9 mouse cellular contexts compared by ENCODE assay signal in genomic region chr4:126200656-126201055, GRCm38 (mm10). TPM values are rescaled to one million over a fixed set of nuclear protein-coding genes. Genes with fewer than 3 reads are reported as not detected.
DNase-seq lines count a peak whose midpoint lies in the region; ATAC-seq and TF ChIP-seq lines count a peak whose summit lies in the region.
"Had no signal": no experiment of that assay in that cellular context is flagged by ENCODE, and none has a peak within 500 bp of the region (broad histone marks: within the 10 kb centered on the region; RNA-seq: fewer than 3 reads in every experiment).

No protein-coding gene starts in this region.

- H3K9me3 ChIP-seq in heart, embryonic 12.5 days (replicated peaks) = no peaks in the 10 kb centered on the region
- no peaks in the 10 kb centered on the region for H3K9me3 ChIP-seq in ES-E14 (ENCODE audit: control insufficient read depth, insufficient read depth, low read depth, low read length)
- H3K9me3 ChIP-seq in heart, embryonic 16.5 days (replicated peaks; ENCODE audit: control insufficient read depth, low read length) = no peaks in the 10 kb centered on the region
- H3K9me3 ChIP-seq in liver, embryonic 15.5 days (replicated peaks) = no peaks in the 10 kb centered on the region

- peaks cover 3% of the 10 kb centered on the region for H3K36me3 ChIP-seq in heart, embryonic 12.5 days
- H3K36me3 ChIP-seq in ES-E14 (ENCODE audit: control insufficient read depth, insufficient read depth, low read length, poor library complexity, severe bottlenecking) = peaks cover 8% of the 10 kb centered on the region; the same call in 1 of the 2 replicates
- H3K36me3 ChIP-seq in heart, embryonic 16.5 days (ENCODE audit: control insufficient read depth, insufficient read depth) = 0 out of 2 replicates have a peak, but pooled peaks cover 3% of the 10 kb centered on the region
- peaks cover 31% of the 10 kb centered on the region for H3K36me3 ChIP-seq in liver, embryonic 15.5 days (replicated peaks)

- ATAC-seq in heart, embryonic 12.5 days (ENCODE audit: insufficient number of reproducible peaks, low FRiP score) = no peak
- no peak for ATAC-seq in heart, embryonic 16.5 days (replicated peaks; ENCODE audit: extremely low read depth, insufficient read depth, low FRiP score)
- ATAC-seq in liver, embryonic 15.5 days (ENCODE audit: insufficient read depth) = no peak
- ATAC-seq in erythroid progenitor cell, adult 5-6 weeks (replicated peaks; ENCODE audit: low FRiP score, poor library complexity, severe bottlenecking) = no peak

- intact Hi-C loops in gastrocnemius, postnatal 36 days (cut with DNase I) = no loop called here

- 30% methylated on average over 2 of the region's 2 CpGs for WGBS in heart, embryonic 12.5 days
- 27% methylated on average over 2 of the region's 2 CpGs for WGBS in heart, embryonic 16.5 days
- WGBS in liver, embryonic 15.5 days (ENCODE audit: insufficient replicate concordance) = 19% methylated on average over 2 of the region's 2 CpGs

- H3K9ac ChIP-seq in heart, embryonic 12.5 days = peak overlapping the region; percentile 89
- H3K9ac ChIP-seq in ES-E14 (ENCODE audit: insufficient read depth, low read depth, low read length, poor library complexity, severe bottlenecking) = peak overlapping the region; percentile 64; the same call in 1 of the 2 replicates
- H3K9ac ChIP-seq in heart, embryonic 16.5 days (ENCODE audit: low read length) = peak overlapping the region; percentile 93
- H3K9ac ChIP-seq in liver, embryonic 15.5 days = peak overlapping the region; percentile 85

- no peaks in the 10 kb centered on the region for H3K27me3 ChIP-seq in heart, embryonic 12.5 days (replicated peaks)
- H3K27me3 ChIP-seq in heart, embryonic 16.5 days (ENCODE audit: control insufficient read depth, insufficient read depth, low read length) = no peaks in the 10 kb centered on the region
- H3K27me3 ChIP-seq in liver, embryonic 15.5 days = no peaks in the 10 kb centered on the region

- peaks cover 56% of the 10 kb centered on the region for H3K4me1 ChIP-seq in heart, embryonic 12.5 days (replicated peaks)
- peaks cover 11 to 17% of the 10 kb centered on the region in 2 experiments for H3K4me1 ChIP-seq in ES-E14 (ENCODE audit: control insufficient read depth in 2 of 2, insufficient read depth in 2 of 2, low read length in 2 of 2, poor library complexity in 1 of 2)
- peaks cover 50% of the 10 kb centered on the region for H3K4me1 ChIP-seq in heart, embryonic 16.5 days (ENCODE audit: control insufficient read depth, insufficient read depth, low read length)
- H3K4me1 ChIP-seq in liver, embryonic 15.5 days (replicated peaks) = peaks cover 72% of the 10 kb centered on the region

- peak overlapping the region; percentile 72 for H3K4me3 ChIP-seq in heart, embryonic 12.5 days
- H3K4me3 ChIP-seq in ES-E14 (ENCODE audit: insufficient read depth in 1 of 2, low read depth in 1 of 2, low read length in 2 of 2, poor library complexity in 1 of 2, severe bottlenecking in 1 of 2) = peak overlapping the region; percentile 91 to 94
- H3K4me3 ChIP-seq in heart, embryonic 16.5 days (ENCODE audit: low read length) = peak overlapping the region; percentile 88
- H3K4me3 ChIP-seq in liver, embryonic 15.5 days (replicated peaks) = peak overlapping the region; percentile 82

- in situ Hi-C loops in ES-E14 (cut with MboI; ENCODE audit: low sequenced_read_pairs in 2 of 2, unreplicated experiment in 2 of 2) = no loop called here

- no peak for DNase-seq in heart, adult 18-20 months
- no peak for DNase-seq in ES-E14 (ENCODE audit: low read depth, low spot score)
- no peak for DNase-seq in gastrocnemius, postnatal 36 days
- DNase-seq in frontal cortex, adult 2 months (ENCODE audit: extremely low spot score in 1 of 2, low spot score in 1 of 2) = no peak
- DNase-seq: cerebellum, adult 9-11 months had no signal

- H3K27ac ChIP-seq in heart, embryonic 12.5 days (ENCODE audit: poor library complexity, severe bottlenecking) = peak overlapping the region; percentile 50
- H3K27ac ChIP-seq in ES-E14 (ENCODE audit: insufficient read depth, low read depth, low read length, poor library complexity, severe bottlenecking) = no peak overlapping the region
- H3K27ac ChIP-seq in heart, embryonic 16.5 days (ENCODE audit: low read length) = peak overlapping the region; percentile 45
- H3K27ac ChIP-seq in liver, embryonic 15.5 days (replicated peaks) = peak overlapping the region; percentile 95

- peak overlapping the region; percentile 79 for H3K4me2 ChIP-seq in heart, embryonic 12.5 days
- H3K4me2 ChIP-seq in heart, embryonic 16.5 days (ENCODE audit: low read depth, low read length) = peak overlapping the region; percentile 78
- H3K4me2 ChIP-seq in liver, embryonic 15.5 days = peak overlapping the region; percentile 82

TF ChIP-seq in ES-E14, 5 proteins besides CTCF, POLR2A, EP300 and RAD21:
- TF ChIP-seq MAFK (IDR thresholded peaks at IDR 0.05; ENCODE audit: insufficient read depth, low read depth, low read length) = no peak
- no peak for TF ChIP-seq CHD2 (IDR thresholded peaks at IDR 0.05; ENCODE audit: low read depth, low read length)

RNA-seq across cellular contexts. Expression of gene Thrap3, which starts 1.9 kb away (rescaled TPM):
- 177 and 191 TPM in 2 replicates for polyA plus RNA-seq in heart, embryonic 12.5 days (2016; fragmentation: Nextera tagmentation; extraction: Ambion mirVana)
- total RNA-seq in heart, adult 18-20 months (2021) = 100 to 1,000 TPM in 1 of 2 experiments, 10 to 100 TPM in 1; 86.5 to 116 TPM
- total RNA-seq in ES-E14 (2012; rRNA removed) = 202 and 211 TPM in 2 replicates
- 137 and 143 TPM in 2 replicates for polyA plus RNA-seq in heart, embryonic 16.5 days (2015; fragmentation: Nextera tagmentation; extraction: Ambion mirVana)
- polyA plus RNA-seq in liver, embryonic 15.5 days (2015; fragmentation: Nextera tagmentation; extraction: Ambion mirVana) = 79.2 and 82.0 TPM in 2 replicates
- 169 and 213 TPM in 2 replicates for total RNA-seq in erythroid progenitor cell, adult 5-6 weeks (2015; ENCODE audit: low replicate concordance)
- 298 and 354 TPM in 2 replicates for total RNA-seq in erythroid progenitor cell, adult 5-6 weeks (2017; ENCODE audit: low replicate concordance)
- total RNA-seq in gastrocnemius, postnatal 36 days (2021) = 100 to 1,000 TPM in 1 of 2 experiments, 10 to 100 TPM in 1; 87.9 to 106 TPM
- polyA plus RNA-seq in frontal cortex, adult 2 months (2012; rRNA removed) = 95.8 and 103 TPM in 2 replicates

RNA-seq across cellular contexts. Expression of gene Sh3d21, which starts 37.4 kb away (rescaled TPM):
- 2.7 and 3.6 TPM in 2 replicates for polyA plus RNA-seq in heart, embryonic 12.5 days (2016; fragmentation: Nextera tagmentation; extraction: Ambion mirVana)
- 1 to 10 TPM; 1.3 to 2.4 TPM for total RNA-seq in heart, adult 18-20 months (2021)
- 2.4 and 3.0 TPM in 2 replicates for total RNA-seq in ES-E14 (2012; rRNA removed)
- polyA plus RNA-seq in heart, embryonic 16.5 days (2015; fragmentation: Nextera tagmentation; extraction: Ambion mirVana) = 2.7 and 3.4 TPM in 2 replicates
- polyA plus RNA-seq in liver, embryonic 15.5 days (2015; fragmentation: Nextera tagmentation; extraction: Ambion mirVana) = 1.4 and 1.6 TPM in 2 replicates
- 1.8 TPM in 1 of 2 replicates, not detected in the other for total RNA-seq in erythroid progenitor cell, adult 5-6 weeks (2015; ENCODE audit: low replicate concordance)
- total RNA-seq in erythroid progenitor cell, adult 5-6 weeks (2017; ENCODE audit: low replicate concordance) = 0.90 TPM in 1 of 2 replicates, not detected in the other
- total RNA-seq in gastrocnemius, postnatal 36 days (2021) = 1 to 10 TPM in 1 of 2 experiments, under 1 TPM in 1; 0.71 to 1.3 TPM
- 1.0 TPM in 2 replicates for polyA plus RNA-seq in frontal cortex, adult 2 months (2012; rRNA removed)

RNA-seq across cellular contexts. Expression of gene Eva1b, which starts 53.1 kb away (rescaled TPM):
- 30.6 and 31.2 TPM in 2 replicates for polyA plus RNA-seq in heart, embryonic 12.5 days (2016; fragmentation: Nextera tagmentation; extraction: Ambion mirVana)
- 1 to 10 TPM; 8.8 to 9.5 TPM for total RNA-seq in heart, adult 18-20 months (2021)
- 44.2 and 48.7 TPM in 2 replicates for total RNA-seq in ES-E14 (2012; rRNA removed)
- 29.5 TPM in 2 replicates for polyA plus RNA-seq in heart, embryonic 16.5 days (2015; fragmentation: Nextera tagmentation; extraction: Ambion mirVana)
- 12.5 and 14.0 TPM in 2 replicates for polyA plus RNA-seq in liver, embryonic 15.5 days (2015; fragmentation: Nextera tagmentation; extraction: Ambion mirVana)
- not detected in 2 replicates for total RNA-seq in erythroid progenitor cell, adult 5-6 weeks (2015; ENCODE audit: low replicate concordance)
- total RNA-seq in erythroid progenitor cell, adult 5-6 weeks (2017; ENCODE audit: low replicate concordance) = 0.51 TPM in 1 of 2 replicates, not detected in the other
- 1 to 10 TPM; 5.5 to 6.8 TPM for total RNA-seq in gastrocnemius, postnatal 36 days (2021)
- polyA plus RNA-seq in frontal cortex, adult 2 months (2012; rRNA removed) = 8.6 and 9.3 TPM in 2 replicates

RNA-seq across cellular contexts. Expression of gene Map7d1, which starts 55.5 kb away (rescaled TPM):
- 73.9 and 76.4 TPM in 2 replicates for polyA plus RNA-seq in heart, embryonic 12.5 days (2016; fragmentation: Nextera tagmentation; extraction: Ambion mirVana)
- 100 to 1,000 TPM; 240 to 249 TPM for total RNA-seq in heart, adult 18-20 months (2021)
- 20.9 and 27.1 TPM in 2 replicates for total RNA-seq in ES-E14 (2012; rRNA removed)
- polyA plus RNA-seq in heart, embryonic 16.5 days (2015; fragmentation: Nextera tagmentation; extraction: Ambion mirVana) = 34.7 and 36.1 TPM in 2 replicates
- polyA plus RNA-seq in liver, embryonic 15.5 days (2015; fragmentation: Nextera tagmentation; extraction: Ambion mirVana) = 6.7 and 7.7 TPM in 2 replicates
- 6.7 and 12.3 TPM in 2 replicates for total RNA-seq in erythroid progenitor cell, adult 5-6 weeks (2015; ENCODE audit: low replicate concordance)
- total RNA-seq in erythroid progenitor cell, adult 5-6 weeks (2017; ENCODE audit: low replicate concordance) = 6.3 and 8.2 TPM in 2 replicates
- 100 to 1,000 TPM; 165 to 207 TPM for total RNA-seq in gastrocnemius, postnatal 36 days (2021)
- polyA plus RNA-seq in frontal cortex, adult 2 months (2012; rRNA removed) = 201 and 206 TPM in 2 replicates

Comparison
In these comparisons a context has a peak if more than half of its experiments do, and no peak if none do; other contexts are left out.
1. RNA of gene Eva1b, which starts 53.1 kb away (total RNA-seq): 44.2 to 48.7 TPM in ES-E14, 8.8 to 9.5 TPM in heart, adult 18-20 months and 5.5 to 6.8 TPM in gastrocnemius, postnatal 36 days; 0.51 TPM in erythroid progenitor cell, adult 5-6 weeks; every median in the first group is over 4 times any median in the second.
2. Peak in every context shown above with its lines, with median percentiles within 50 percentile points of each other: H3K4me2 ChIP-seq, H3K4me3 ChIP-seq and H3K9ac ChIP-seq.